Mouse (Mus musculus) gastrocnemius, adult 18-20 months (tissue): Measurements from ENCODE around the gene Muc4. TPM values are rescaled to one million over a fixed set of nuclear protein-coding genes. Genes with fewer than 3 reads are reported as not detected.

Experiments used
- total RNA-seq, 2 experiments: library from RNA; stranded (reverse); gene quantifications; 2 replicates each; pipeline ENCODE4 v1.2.3; 2021

The Muc4 gene
- total RNA-seq, 2 experiments from 2014 or later = 0.02 to 0.41 TPM

Other genes starting within 250 kb of the Muc4 start
- gene Slc51a, start 248.0 kb upstream of the Muc4 start, total RNA-seq = not detected
- gene Zdhhc19, start 239.6 kb upstream of the Muc4 start, total RNA-seq = not detected
- gene Tfrc, start 127.0 kb upstream of the Muc4 start, total RNA-seq = 10 to 100 TPM; 51.9 to 58.7 TPM
- gene Tnk2, start 92.0 kb upstream of the Muc4 start, total RNA-seq = 10 to 100 TPM; 44.9 to 46.5 TPM
- gene Muc20, start 61.5 kb downstream of the Muc4 start, total RNA-seq = under 1 TPM; 0.32 to 0.40 TPM
- not detected for gene Smbd1, start 74.6 kb downstream of the Muc4 start, total RNA-seq
- gene Fyttd1, start 141.6 kb downstream of the Muc4 start, total RNA-seq = 10 to 100 TPM; 85.6 to 97.9 TPM
- 10 to 100 TPM; 22.5 to 24.8 TPM for gene Rubcn, start 141.9 kb downstream of the Muc4 start, total RNA-seq
- gene Lrch3, start 178.2 kb downstream of the Muc4 start, total RNA-seq = 10 to 100 TPM; 13.2 to 14.5 TPM